Mouse (Mus musculus): Measurements from ENCODE around the gene Pus10.

The Pus10 gene

GRCm38 (mm10) chr11:23695847-23696246 lies 30.4 kb downstream of the Pus10 start:
- DNase-seq (ENCODE audit: low spot score in 2 of 2), result no peak

- no peak for DNase-seq (ENCODE audit: low spot score in 2 of 2)
Measured at GRCm38 (mm10) chr11:23698526-23698925, 33.1 kb downstream of the Pus10 start.

- no peak for DNase-seq (ENCODE audit: low spot score in 2 of 2)
Measured at GRCm38 (mm10) chr11:23699414-23700095, 34.1 kb downstream of the Pus10 start.

DNA sequence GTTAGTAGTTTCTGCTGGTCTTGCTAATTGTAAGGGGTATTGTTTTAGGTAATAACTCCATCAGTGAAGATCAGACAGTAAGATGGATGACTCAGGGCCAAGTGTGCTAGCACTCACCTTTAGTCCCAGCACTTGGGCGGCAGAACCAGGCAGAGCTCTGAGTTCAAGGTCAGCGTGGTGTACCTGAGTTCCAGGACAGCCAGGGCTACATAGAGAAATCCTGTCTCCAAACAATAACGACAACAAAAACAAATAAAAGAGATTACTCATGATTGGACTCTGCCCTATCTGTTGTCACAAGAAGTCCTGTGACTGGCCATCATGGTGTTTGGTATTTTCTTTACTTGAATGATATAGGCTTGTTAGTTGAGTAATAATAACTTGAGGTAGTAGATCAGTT lies 36.4 kb downstream of the Pus10 start:
- no peak for DNase-seq (ENCODE audit: low spot score in 2 of 2)

- no peak for DNase-seq (ENCODE audit: low spot score in 2 of 2)
Measured at GRCm38 (mm10) chr11:23704604-23705294, 39.3 kb downstream of the Pus10 start.

DNA sequence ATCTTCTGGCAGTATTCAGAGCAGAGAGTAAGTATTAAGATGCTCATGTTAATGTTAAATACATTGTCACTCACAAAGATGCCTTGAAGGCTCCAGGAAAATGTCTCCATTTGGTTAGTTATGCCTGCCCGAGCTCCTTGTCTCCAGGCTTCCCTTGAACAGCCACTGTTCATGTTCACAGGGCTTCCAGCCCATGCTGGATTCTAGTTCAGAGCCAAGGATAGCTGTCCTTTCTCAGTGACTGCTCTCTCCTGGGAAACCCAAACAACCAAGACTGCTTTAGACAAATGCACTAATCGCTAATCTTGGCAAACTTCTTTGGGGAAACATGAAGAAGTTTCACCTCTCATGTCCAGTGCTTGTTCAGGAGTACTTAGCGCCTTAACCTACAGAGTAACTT lies 46.8 kb downstream of the Pus10 start:
- DNase-seq (ENCODE audit: low spot score in 2 of 2), result no peak

GRCm38 (mm10) chr11:23718856-23719255 lies 53.4 kb downstream of the Pus10 start:
- no peak for DNase-seq (ENCODE audit: low spot score in 2 of 2)

GRCm38 (mm10) chr11:23719825-23720224 lies 54.4 kb downstream of the Pus10 start:
- DNase-seq (ENCODE audit: low spot score in 2 of 2), result no peak

GRCm38 (mm10) chr11:23722326-23722725 lies 56.9 kb downstream of the Pus10 start:
- DNase-seq (ENCODE audit: low spot score in 2 of 2), result no peak

DNA sequence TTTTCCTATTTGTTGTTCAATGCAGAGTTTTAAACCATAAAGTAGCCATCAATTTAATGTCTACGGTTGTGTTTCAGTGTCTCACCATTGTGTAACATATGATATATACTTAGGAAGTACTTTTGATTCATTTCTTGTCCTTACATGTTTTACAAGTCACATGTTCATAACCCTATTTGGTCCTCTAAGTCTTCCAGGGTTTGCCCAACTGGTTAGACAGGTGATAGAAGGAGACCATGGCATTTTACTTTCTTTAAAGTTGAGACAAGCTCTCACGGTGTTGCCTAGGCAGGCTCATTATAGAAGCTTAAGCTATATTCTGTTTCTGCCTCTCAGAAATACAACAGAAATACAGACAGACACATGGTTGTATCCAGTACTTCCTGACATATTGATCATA lies 60.4 kb downstream of the Pus10 start:
- DNase-seq (ENCODE audit: low spot score in 2 of 2), result no peak

DNA sequence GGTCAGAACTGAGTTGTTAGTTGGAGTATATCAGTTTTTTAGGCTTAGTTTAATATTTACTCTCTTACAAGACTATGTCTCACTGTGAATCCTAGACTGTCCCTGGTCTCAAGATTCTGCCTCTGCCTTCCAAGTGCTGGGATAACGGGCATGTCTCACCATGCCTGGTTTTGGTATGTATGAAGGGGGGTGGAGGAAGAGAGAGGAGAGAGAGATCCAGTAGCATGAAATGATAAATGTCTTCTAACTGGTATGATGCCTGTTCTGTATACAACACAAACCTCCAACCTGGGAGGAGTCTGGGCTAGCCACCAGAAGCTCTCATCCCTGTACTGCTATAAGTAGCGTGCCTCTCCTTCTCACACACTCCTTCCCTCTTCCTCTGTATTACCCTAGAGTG lies 61.0 kb downstream of the Pus10 start:
- DNase-seq (ENCODE audit: low spot score in 2 of 2), result no peak

- no peak for DNase-seq (ENCODE audit: low spot score in 2 of 2)
Measured at GRCm38 (mm10) chr11:23728186-23728585, 62.7 kb downstream of the Pus10 start.

DNA sequence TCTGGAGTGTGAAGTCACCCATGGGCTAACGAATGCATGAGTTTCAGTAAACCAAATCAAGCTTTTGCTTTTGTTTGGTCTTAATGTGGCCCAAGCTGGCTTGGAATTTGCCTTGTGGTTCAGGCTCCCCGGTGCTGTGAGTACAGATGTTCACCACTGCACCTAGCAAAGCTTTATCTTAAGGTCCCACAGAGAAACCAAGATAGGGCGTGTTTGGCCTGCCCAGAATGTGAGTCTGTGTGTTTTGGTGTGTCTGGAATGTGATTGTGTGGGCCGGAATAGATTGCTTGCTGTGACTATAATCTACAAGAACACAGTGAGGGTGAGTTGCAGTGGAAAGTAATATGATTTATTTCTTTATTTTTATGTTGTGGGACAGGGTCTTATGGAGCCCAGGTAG lies 64.6 kb downstream of the Pus10 start:
- no peak for DNase-seq (ENCODE audit: low spot score in 2 of 2)

DNA sequence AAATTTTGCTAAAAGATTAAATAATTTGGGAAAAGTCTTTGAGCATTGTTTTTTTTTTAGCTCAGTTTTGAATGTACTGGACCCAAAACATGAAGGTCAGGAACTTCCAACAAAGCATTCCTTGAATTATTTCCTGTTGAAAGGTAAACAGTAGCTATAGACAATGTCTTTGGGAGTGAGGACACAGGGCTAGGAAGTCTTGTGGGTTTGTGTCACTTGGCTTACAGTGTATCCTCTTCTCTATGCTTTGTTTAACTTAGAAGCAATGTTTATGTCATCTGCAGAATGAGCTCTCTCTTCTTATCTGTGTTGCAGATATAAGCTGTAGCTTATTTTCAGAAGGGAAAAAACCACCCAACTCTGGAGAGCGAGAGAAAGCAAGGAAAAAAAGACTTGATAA lies 67.4 kb downstream of the Pus10 start:
- no peak for DNase-seq (ENCODE audit: low spot score in 2 of 2)

DNA sequence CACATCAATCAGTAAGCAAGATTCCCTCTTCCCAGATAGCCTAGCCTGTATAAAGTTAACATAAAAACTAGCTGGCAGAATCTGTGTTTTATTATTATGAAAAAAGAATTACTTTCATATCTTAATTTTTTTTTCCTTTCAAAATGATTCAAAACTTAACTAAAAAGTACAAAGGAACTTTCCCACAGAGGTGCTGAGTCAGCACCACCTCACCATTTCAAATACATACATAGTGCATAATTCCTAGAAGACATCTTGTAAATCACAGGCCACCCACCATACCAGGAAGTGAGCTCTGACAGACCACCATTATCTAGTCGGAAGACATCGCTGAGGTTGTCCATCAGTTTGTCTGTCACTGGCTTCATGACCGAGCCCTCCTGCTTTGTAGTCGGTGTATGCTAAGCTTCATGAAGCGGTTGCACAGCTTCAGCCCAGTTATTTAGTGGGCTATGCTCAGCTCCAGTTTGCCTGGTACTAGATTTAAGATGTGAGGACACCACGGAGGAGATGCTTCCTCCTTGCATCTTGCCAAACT lies 69.3 kb downstream of the Pus10 start:
- DNase-seq (ENCODE audit: low spot score in 2 of 2), result no peak

- no peak for DNase-seq (ENCODE audit: low spot score in 2 of 2)
Measured at GRCm38 (mm10) chr11:23735820-23736470, 70.5 kb downstream of the Pus10 start.

DNA sequence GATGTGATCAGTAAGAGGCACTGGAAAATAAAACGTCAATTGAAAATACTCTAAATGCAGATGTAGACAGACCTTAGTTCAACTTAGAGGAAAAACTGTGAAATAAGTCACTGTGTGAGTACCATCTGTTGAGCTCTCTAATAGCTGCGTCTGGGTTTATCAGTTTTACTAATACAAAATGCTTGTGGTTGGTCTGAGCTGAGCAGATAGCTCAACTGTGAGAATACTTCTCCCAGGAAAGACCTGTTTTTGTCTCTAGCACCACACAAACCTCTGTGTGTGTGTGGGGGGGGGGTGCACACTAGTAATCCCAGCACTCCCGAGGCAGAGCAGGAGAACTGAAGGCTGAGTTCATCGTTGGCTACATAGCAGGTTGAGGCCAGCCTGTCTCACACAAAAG lies 75.4 kb downstream of the Pus10 start:
- DNase-seq (ENCODE audit: low spot score in 2 of 2), result no peak

DNA sequence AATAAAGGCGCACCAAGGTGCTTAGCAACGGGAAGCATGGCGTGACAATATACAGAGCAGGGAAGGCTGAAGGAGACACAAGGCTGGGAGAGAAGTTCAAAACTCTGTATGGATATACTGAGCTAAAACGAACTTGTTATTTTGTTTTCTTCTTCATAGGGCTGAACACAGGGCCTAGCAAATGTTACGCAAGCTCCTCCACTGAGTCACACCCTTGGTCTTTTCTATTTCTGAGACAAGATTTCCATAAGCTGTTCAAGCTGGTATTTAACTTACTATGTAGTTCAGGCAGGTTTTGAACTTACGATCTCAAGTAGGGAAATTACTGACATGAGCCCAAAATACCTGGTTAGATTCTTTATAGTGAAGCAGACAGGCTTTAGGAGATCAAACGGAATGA lies 75.9 kb downstream of the Pus10 start:
- no peak for DNase-seq (ENCODE audit: low spot score in 2 of 2)

DNA sequence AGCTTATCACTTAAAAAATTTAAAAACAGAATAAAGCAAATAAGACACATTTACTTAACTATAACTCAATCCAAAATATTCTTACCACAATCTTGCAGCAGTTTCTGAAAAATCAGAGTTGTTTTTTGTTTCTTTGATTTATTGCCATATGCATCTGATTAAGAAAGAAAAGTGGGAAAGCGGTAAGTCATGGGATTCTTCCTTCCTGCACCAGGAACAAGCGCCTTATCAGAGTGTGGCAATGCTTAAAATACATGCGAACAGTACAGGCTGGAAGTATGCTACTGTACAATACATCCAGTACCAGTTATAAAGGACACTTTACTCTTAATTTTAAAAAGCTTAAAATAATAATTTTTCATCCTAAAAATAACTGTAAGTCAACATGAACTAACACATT lies 78.9 kb downstream of the Pus10 start:
- DNase-seq (ENCODE audit: low spot score in 2 of 2), result no peak

GRCm38 (mm10) chr11:23746102-23746501 lies 80.6 kb downstream of the Pus10 start:
- no peak for DNase-seq (ENCODE audit: low spot score in 2 of 2)

- no peak for DNase-seq (ENCODE audit: low spot score in 2 of 2)
Measured at GRCm38 (mm10) chr11:23753136-23753710, 87.7 kb downstream of the Pus10 start.

DNA sequence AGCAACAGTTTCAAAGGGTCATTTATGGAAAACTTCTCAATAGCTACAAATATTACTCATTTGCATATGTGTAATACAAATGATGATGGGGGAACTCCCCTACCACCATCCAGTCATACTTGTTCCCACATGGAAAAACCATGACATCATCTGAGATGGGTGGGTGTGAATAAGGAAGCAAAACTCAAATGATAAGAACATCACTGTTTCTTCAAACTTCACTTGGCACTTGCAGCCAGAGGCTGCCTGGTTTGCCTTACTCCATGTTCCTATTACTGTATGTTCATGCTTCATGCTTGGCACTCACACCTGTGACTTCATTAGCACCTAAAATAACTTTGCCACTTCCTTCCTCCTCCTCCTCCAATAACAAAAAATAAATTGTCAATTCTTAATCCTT lies 88.9 kb downstream of the Pus10 start:
- DNase-seq (ENCODE audit: low spot score in 2 of 2), result no peak

- no peak for DNase-seq (ENCODE audit: low spot score in 2 of 2)
Measured at GRCm38 (mm10) chr11:23758218-23758617, 92.7 kb downstream of the Pus10 start.
